Mouse (Mus musculus) midbrain, embryonic 14.5 days (tissue): ENCODE data around the gene Chfr. TPM values are rescaled to one million over a fixed set of nuclear protein-coding genes. Genes with fewer than 3 reads are reported as not detected.

Source experiments
- ATAC-seq: fragments of 200-750 bp; cut with Nextera tagmentation; 2 replicates; pipeline ENCODE4 v1.8.0; 2017; ENCODE audit warnings: moderate number of reproducible peaks, moderate library complexity; ENCODE audit not compliant: low FRiP score, low TSS enrichment
- DNase-seq: peaks from one replicate; pipeline ENCODE4 v3.0.0-alpha.2; 2015
- H3K27ac ChIP-seq: fragments of 300-500 bp; sonication (generic); replicated peaks from 2 replicates; pipeline ENCODE4 v1.5.1; 2014; ENCODE audit warnings: mild to moderate bottlenecking, low read depth, low read length, moderate library complexity
- H3K27me3 ChIP-seq: fragments of 300-500 bp; sonication (generic); 2 replicates; pipeline ENCODE4 v1.6.1; 2014; ENCODE audit warnings: low read length, control low read depth, mixed read lengths; ENCODE audit not compliant: control insufficient read depth, insufficient read depth
- H3K36me3 ChIP-seq: fragments of 300-500 bp; sonication (generic); 2 replicates; pipeline ENCODE4 v1.6.1; 2014; ENCODE audit warnings: low read length, control low read depth; ENCODE audit not compliant: control insufficient read depth, insufficient read depth
- H3K4me1 ChIP-seq: fragments of 300-500 bp; sonication (generic); 2 replicates; pipeline ENCODE4 v1.6.1; 2014; ENCODE audit warnings: mild to moderate bottlenecking, antibody characterized with exemption, low read length, control low read depth; ENCODE audit not compliant: control insufficient read depth, insufficient read depth
- H3K4me2 ChIP-seq: fragments of 300-500 bp; sonication (generic); 2 replicates; pipeline ENCODE4 v1.6.1; 2014; ENCODE audit warnings: mild to moderate bottlenecking, low read length, moderate library complexity
- H3K4me3 ChIP-seq: fragments of 300-500 bp; sonication (generic); replicated peaks from 2 replicates; pipeline ENCODE4 v1.5.1; 2014; ENCODE audit warnings: low read depth, low read length
- H3K9ac ChIP-seq: fragments of 300-500 bp; sonication (generic); replicated peaks from 2 replicates; pipeline ENCODE4 v1.6.1; 2014; ENCODE audit warnings: mild to moderate bottlenecking, low read length, moderate library complexity
- H3K9me3 ChIP-seq: fragments of 300-500 bp; sonication (generic); 2 replicates; pipeline ENCODE4 v1.6.1; 2016; ENCODE audit warnings: low read length, control low read depth, mixed read lengths; ENCODE audit not compliant: control insufficient read depth
- WGBS: fragments of 180-500 bp; shearing (Covaris S2); extraction: QIAGEN DNeasy Blood & Tissue Kit; methylation state at CpG from one replicate; pipeline ENCODE4 v1.1.7; 2014; 5-methylcytosine and 5-hydroxymethylcytosine counted together
- polyA plus RNA-seq: library from polyadenylated mRNA; unstranded; fragments of >200 nt; fragmentation: Nextera tagmentation; extraction: Ambion mirVana; gene quantifications from 2 replicates; pipeline ENCODE4 v1.2.1, GENCODE M21; 2014

Gene Chfr
- polyA plus RNA-seq, 1 experiment from 2014 or later: 113 TPM

GRCm38 (mm10) chr5:110100921-110101631 lies 34.6 kb upstream of the Chfr start:
- Histone ChIP-seq H3K9me3 (no peaks in the 10 kb centered on the region), H3K4me2 (peak overlapping the region; percentile 74), H3K36me3 (peaks cover 35% of the 10 kb centered on the region), H3K9ac (peak overlapping the region; percentile 45), H3K27ac (no peak overlapping the region), H3K4me1 (peaks cover 18% of the 10 kb centered on the region), H3K27me3 (0 out of 2 replicates have a peak, but pooled peaks cover 5% of the 10 kb centered on the region), H3K4me3 (peak overlapping the region; percentile 36)
- 2% methylated on average over 32 of the region's 37 CpGs for WGBS
- DNase-seq (peak; percentile 62), ATAC-seq (peak; percentile 35)

DNA sequence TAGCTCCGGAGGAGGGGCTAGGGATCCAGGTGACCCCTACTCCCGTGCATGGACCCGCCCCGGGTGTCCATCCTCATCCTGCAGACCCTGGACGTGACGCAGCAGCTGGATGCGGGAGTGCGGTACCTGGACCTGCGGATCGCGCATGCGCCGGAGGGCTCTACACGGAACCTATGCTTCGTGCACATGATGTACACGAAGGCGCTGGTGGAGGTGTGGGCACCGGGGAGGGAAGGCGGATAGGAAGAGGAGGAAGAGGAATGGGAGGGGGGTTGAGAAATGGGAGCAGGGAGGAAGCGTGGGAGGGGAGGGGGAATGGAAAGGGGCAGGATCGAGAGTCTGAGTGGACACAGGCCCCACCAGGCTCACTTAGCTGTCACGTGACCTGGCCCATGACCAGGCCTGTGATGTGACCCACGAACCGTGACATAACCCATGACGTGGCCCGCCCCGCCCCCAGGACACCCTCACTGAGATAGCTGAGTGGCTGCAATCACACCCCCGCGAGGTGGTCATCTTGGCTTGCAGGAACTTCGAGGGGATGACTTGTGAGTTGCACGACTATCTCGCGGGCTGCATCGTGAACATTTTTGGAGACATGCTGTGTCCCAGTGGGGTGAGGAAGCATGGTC lies 33.8 kb upstream of the Chfr start:
- H3K27ac ChIP-seq: no peak overlapping the region
- DNase-seq (peak; percentile 87), ATAC-seq (peak; percentile 65)
- H3K4me3 ChIP-seq: peak overlapping the region; percentile 36
- 0 out of 2 replicates have a peak, but pooled peaks cover 5% of the 10 kb centered on the region for H3K27me3 ChIP-seq
- peaks cover 41% of the 10 kb centered on the region for H3K36me3 ChIP-seq
- peak overlapping the region; percentile 74 for H3K4me2 ChIP-seq
- H3K4me1 ChIP-seq: peaks cover 25% of the 10 kb centered on the region
- H3K9me3 ChIP-seq: no peaks in the 10 kb centered on the region
- peak overlapping the region; percentile 45; the same call in 1 of the 2 replicates for H3K9ac ChIP-seq
- 20% methylated on average over 34 of the region's 34 CpGs for WGBS

- Histone ChIP-seq H3K36me3 (peaks cover 41% of the 10 kb centered on the region), H3K4me1 (peaks cover 28% of the 10 kb centered on the region), H3K9me3 (no peaks in the 10 kb centered on the region), H3K4me3 (no peak overlapping the region), H3K27ac (no peak overlapping the region), H3K9ac (no peak overlapping the region), H3K4me2 (no peak overlapping the region), H3K27me3 (0 out of 2 replicates have a peak, but pooled peaks cover 5% of the 10 kb centered on the region)
- DNase-seq (no peak), ATAC-seq (no peak)
- 93% methylated on average over 13 of the region's 13 CpGs for WGBS
These were observed 33.2 kb upstream of the Chfr start for GRCm38 (mm10) chr5:110102429-110102828.

- H3K36me3 ChIP-seq: peaks cover 41% of the 10 kb centered on the region
- H3K27ac ChIP-seq: no peak overlapping the region
- no peaks in the 10 kb centered on the region for H3K9me3 ChIP-seq
- no peak overlapping the region for H3K9ac ChIP-seq
- 0 out of 2 replicates have a peak, but pooled peaks cover 5% of the 10 kb centered on the region for H3K27me3 ChIP-seq
- DNase-seq (no peak), ATAC-seq (no peak)
- H3K4me3 ChIP-seq: no peak overlapping the region
- H3K4me2 ChIP-seq: no peak overlapping the region
- 95% methylated on average over 19 of the region's 19 CpGs for WGBS
- peaks cover 28% of the 10 kb centered on the region for H3K4me1 ChIP-seq
These were observed 32.6 kb upstream of the Chfr start for GRCm38 (mm10) chr5:110102853-110103625.

GRCm38 (mm10) chr5:110103901-110104615 lies 31.6 kb upstream of the Chfr start:
- Histone ChIP-seq H3K9me3 (no peaks in the 10 kb centered on the region), H3K9ac (no peak overlapping the region), H3K36me3 (peaks cover 41% of the 10 kb centered on the region), H3K27ac (no peak overlapping the region), H3K27me3 (0 out of 2 replicates have a peak, but pooled peaks cover 5% of the 10 kb centered on the region), H3K4me1 (peaks cover 28% of the 10 kb centered on the region), H3K4me3 (no peak overlapping the region), H3K4me2 (no peak overlapping the region)
- ATAC-seq: no peak
- DNase-seq: no peak
- 96% methylated on average over 27 of the region's 27 CpGs for WGBS

- Histone ChIP-seq H3K9me3 (no peaks in the 10 kb centered on the region), H3K9ac (no peak overlapping the region), H3K36me3 (peaks cover 41% of the 10 kb centered on the region), H3K4me1 (peaks cover 28% of the 10 kb centered on the region), H3K27me3 (0 out of 2 replicates have a peak, but pooled peaks cover 5% of the 10 kb centered on the region), H3K27ac (no peak overlapping the region), H3K4me3 (no peak overlapping the region), H3K4me2 (no peak overlapping the region)
- 95% methylated on average over 36 of the region's 36 CpGs for WGBS
- DNase-seq (no peak), ATAC-seq (no peak)
These were observed 30.8 kb upstream of the Chfr start for GRCm38 (mm10) chr5:110104616-110105380.

DNA sequence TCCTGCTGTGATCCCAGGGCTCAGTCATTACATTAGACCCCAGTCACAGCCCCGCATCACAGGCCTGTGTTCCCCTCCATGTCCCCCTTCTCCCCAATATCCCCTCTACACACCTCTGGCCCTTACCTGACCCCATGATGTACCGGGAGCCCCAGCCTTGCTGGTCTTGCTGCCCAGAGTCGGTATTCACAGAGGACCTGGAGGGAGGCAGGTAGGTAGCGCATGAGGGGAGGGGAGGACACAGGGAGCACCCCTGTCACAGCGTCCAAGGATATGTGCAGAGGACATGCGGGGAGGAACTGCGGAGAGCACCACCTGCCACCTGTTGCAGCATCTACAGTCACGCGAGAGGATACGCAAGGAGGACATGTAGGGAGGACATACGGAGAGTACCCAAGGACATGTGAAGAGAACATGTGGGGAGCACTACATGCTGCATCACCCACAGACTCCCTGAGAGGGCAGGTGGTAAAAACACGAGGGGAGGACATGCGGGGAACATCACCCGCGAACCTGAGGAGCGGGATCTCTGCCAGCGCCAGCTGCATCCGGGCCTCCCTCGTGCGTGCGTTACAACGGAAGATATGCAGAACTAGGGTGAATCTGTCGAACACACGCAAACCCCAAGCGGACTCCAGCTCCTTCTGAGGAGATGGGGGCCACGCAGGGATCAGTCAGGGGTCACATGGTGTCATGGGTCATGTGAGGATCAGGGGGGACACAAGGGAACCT lies 29.3 kb upstream of the Chfr start:
- no peak for DNase-seq
- H3K4me3 ChIP-seq: peak overlapping the region; percentile 68
- 95% methylated on average over 26 of the region's 26 CpGs for WGBS
- H3K27ac ChIP-seq: no peak overlapping the region; the same call in 1 of the 2 replicates
- H3K4me2 ChIP-seq: peak overlapping the region; percentile 87
- peaks cover 25% of the 10 kb centered on the region for H3K4me1 ChIP-seq
- 0 out of 2 replicates have a peak, but pooled peaks cover 5% of the 10 kb centered on the region for H3K27me3 ChIP-seq
- peaks cover 41% of the 10 kb centered on the region for H3K36me3 ChIP-seq
- no peak overlapping the region for H3K9ac ChIP-seq
- H3K9me3 ChIP-seq: no peaks in the 10 kb centered on the region
- no peak for ATAC-seq
